Mouse (Mus musculus) layer of hippocampus, postnatal 10 days (tissue): ENCODE results near the gene Pias4. TPM values are rescaled to one million over a fixed set of nuclear protein-coding genes. Genes with fewer than 3 reads are reported as not detected.
"Not testable (repeated sequence)": the region's sequence is repeated elsewhere in the genome, so short reads cannot be mapped to it uniquely, and the experiment has no call there.

Experiments used
- DNase-seq, 2 experiments: peaks; one replicate each; pipeline ENCODE4 v3.0.0; 2021; ENCODE audit warnings: low spot score in 2 of 2
- total RNA-seq, 2 experiments: library from RNA; stranded (reverse); gene quantifications; 2 replicates each; pipeline ENCODE4 v1.2.3; 2021

The Pias4 gene
- total RNA-seq, 2 experiments from 2014 or later, result 26.7 to 29.7 TPM

- no peak for DNase-seq
These were observed 23.7 kb upstream of the Pias4 start for GRCm38 (mm10) chr10:81191342-81191982.

GRCm38 (mm10) chr10:81190912-81191321, 23.2 kb upstream of the Pias4 start:
- no peak for DNase-seq

- no peak for DNase-seq
These were observed 22.7 kb upstream of the Pias4 start for GRCm38 (mm10) chr10:81190236-81190911.

- DNase-seq, result no peak
These were observed 22.1 kb upstream of the Pias4 start for GRCm38 (mm10) chr10:81189821-81190220.

GRCm38 (mm10) chr10:81187161-81187560, 19.4 kb upstream of the Pias4 start:
- no peak for DNase-seq

GRCm38 (mm10) chr10:81184765-81185164, 17.0 kb upstream of the Pias4 start:
- DNase-seq, result no peak

GRCm38 (mm10) chr10:81183805-81184204, 16.1 kb upstream of the Pias4 start, which contains the start of gene 4930442H23Rik:
TSS of gene 4930442H23Rik (minus strand) at chr10:81183849.
- no peak for DNase-seq

- DNase-seq, result peak; percentile 96
These were observed 14.9 kb upstream of the Pias4 start, which contains the start of gene Dapk3 for GRCm38 (mm10) chr10:81182336-81183333. TSS of gene Dapk3 (plus strand) at chr10:81183005.

- DNase-seq, result not testable (repeated sequence)
These were observed 14.1 kb upstream of the Pias4 start for GRCm38 (mm10) chr10:81181860-81182259.

GRCm38 (mm10) chr10:81180946-81181345, 13.2 kb upstream of the Pias4 start:
- no peak for DNase-seq

GRCm38 (mm10) chr10:81179451-81180342, 12.0 kb upstream of the Pias4 start:
- DNase-seq, result no peak

- no peak for DNase-seq
These were observed 11.2 kb upstream of the Pias4 start for GRCm38 (mm10) chr10:81178927-81179326.

- no peak for DNase-seq
These were observed 10.4 kb upstream of the Pias4 start for GRCm38 (mm10) chr10:81177958-81178712.

- peak; percentile 50 to 64 for DNase-seq
These were observed 9.8 kb upstream of the Pias4 start for GRCm38 (mm10) chr10:81177491-81177925.

GRCm38 (mm10) chr10:81176466-81177271, 8.9 kb upstream of the Pias4 start, which contains the start of gene Eef2:
TSS of gene Eef2 (plus strand) at chr10:81176631.
- DNase-seq, result peak; percentile 99 to 100

GRCm38 (mm10) chr10:81175936-81176465, 8.3 kb upstream of the Pias4 start:
- peak in 1 of 2 experiments; percentile 51 for DNase-seq

- DNase-seq, result peak in 1 of 2 experiments; percentile 51
These were observed 7.6 kb upstream of the Pias4 start for GRCm38 (mm10) chr10:81175345-81175701.

GRCm38 (mm10) chr10:81174617-81175344, 7.1 kb upstream of the Pias4 start:
- peak; percentile 95 to 96 for DNase-seq
